Mouse (Mus musculus) spleen, adult 2 months (tissue): ENCODE results near the gene Ust.

ENCODE experiments used
- CTCF ChIP-seq: fragments of 200-500 bp; IDR thresholded peaks from 2 replicates; pipeline ENCODE4 v1.5.1; 2011; ENCODE audit warnings: mild to moderate bottlenecking, inconsistent platforms; ENCODE audit not compliant: insufficient read depth, insufficient read length, insufficient replicate concordance; ENCODE audit errors: extremely low read depth
- POLR2A ChIP-seq: fragments of 200-500 bp; IDR thresholded peaks from 2 replicates; pipeline ENCODE4 v1.6.1; 2011; ENCODE audit warnings: low read depth, low read length, inconsistent platforms

DNA sequence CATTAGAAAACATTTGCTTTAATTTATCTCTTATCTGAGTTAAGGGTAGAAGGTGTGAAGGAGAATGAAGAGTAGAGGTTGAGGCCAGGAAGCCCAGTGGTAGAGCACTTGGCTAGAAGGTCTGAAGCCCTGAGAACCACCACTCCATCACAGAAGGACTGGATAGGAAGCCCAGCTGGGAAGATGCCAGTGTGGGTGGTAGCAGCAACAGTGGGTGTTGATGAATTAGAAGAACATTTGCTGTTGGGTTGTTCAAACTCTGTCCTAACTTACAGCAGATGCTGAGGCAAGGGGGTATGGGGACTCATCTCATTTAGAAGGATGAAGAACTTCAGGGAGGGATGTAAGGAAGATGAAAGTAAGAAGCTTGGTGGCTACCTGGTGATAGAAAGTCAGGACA is 197.9 kb downstream of the Ust start:
- no peak for TF ChIP-seq POLR2A
- TF ChIP-seq CTCF, result no peak
